Mouse (Mus musculus) sigmoid colon, adult 10 weeks (tissue): ENCODE data around the gene Gsdma2. TPM values are rescaled to one million over a fixed set of nuclear protein-coding genes. Genes with fewer than 3 reads are reported as not detected.

Experiments used
- polyA plus RNA-seq: library from polyadenylated mRNA; stranded (reverse); fragments of 350-450 nt; fragmentation: Illumina TruSeq; extraction: RNeasy Lipid Tissue Mini Kit (QIAGEN cat#74804); gene quantifications from one replicate; pipeline ENCODE4 v1.2.3, GENCODE M21; 2014; ENCODE audit warnings: low read depth, low replicate concordance

The Gsdma2 gene
- not detected for polyA plus RNA-seq

DNA sequence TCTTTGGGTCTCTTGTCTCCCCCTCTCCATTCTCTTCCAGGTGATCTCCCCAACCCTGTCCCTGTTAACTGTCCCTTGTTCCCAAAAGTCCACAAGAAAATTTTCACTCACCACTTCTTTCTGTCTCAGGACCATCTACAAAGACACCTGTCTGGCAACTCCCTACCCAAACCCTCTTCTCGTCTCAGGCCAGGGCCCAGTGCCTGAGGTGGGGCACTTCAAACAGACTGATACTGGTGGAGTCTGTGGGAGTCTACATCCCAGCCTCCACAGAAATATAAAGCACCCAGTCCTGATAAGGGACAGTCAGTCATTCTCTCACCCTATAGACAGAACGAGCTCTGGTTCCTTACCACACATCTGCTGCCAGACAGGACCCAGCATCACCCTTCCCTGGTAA lies at the start of gene Gsdma2:
Gsdma2 (plus strand) TSS at position 301 of the 400 bp plus-strand sequence.

DNA sequence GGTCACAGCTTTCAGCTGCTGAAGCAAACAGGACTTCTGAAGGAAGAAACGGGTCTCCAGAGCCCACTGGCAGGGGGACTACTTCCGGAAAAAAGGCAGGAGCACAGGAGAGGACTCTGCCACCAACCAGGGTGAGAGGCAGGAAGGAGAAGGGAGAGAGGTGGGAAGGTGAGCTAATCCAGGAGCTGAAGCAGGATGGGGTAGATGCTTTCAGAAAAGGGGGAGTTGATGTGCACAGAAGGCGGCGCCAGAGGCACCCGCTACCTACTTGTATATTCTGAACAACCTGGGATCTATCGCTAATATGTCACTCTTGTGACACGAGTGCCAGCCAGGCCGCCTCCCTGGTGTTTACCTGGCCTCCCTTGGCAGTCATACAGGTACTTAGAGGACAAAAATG lies 48.6 kb upstream of the Gsdma2 start, which contains the start of gene Lrrc3c:
Lrrc3c (plus strand) TSS at position 301 of the 400 bp plus-strand sequence.

DNA sequence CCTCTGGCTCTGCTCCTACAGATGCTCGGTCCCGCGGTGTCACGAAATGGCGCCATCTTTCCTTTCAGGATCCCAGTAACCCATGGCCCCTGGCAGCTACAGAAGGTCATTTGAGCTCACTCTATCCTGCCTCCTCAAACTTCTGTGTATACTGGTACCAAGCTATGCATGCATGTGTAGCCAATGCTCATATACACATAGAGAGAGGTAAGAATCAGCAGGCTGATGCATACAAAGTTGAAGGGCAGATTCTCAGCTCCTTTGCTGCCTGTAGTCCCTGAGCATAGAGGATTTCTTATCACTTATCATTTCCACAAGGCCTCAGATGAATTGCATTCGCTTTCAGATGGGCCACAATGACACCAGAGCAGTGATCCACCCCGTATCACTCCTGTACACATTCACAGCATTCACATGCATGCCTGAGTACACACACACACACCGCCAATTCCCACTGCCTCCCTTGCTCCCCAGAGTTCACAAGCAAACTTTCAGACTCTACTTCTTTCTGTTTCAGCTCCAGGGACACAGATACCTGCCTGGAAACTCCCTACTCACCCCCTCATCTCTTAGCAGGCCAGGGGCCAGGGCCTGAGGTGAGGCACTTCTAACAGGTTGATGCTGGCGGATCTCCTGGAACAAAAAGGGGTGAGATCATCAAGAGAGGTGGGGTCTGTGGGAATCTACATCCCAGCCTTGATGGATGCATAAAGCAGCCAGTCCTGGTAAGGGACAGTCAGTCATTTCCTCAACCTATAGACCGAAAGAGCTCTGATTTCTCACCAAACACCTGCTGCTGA lies 20.7 kb upstream of the Gsdma2 start, which contains the start of the genes Gm12355 and Gsdma3:
Gm12355 (minus strand) TSS at position 51 of the 800 bp plus-strand sequence.
Gsdma3 (plus strand) TSS at position 750 of the 800 bp plus-strand sequence.

DNA sequence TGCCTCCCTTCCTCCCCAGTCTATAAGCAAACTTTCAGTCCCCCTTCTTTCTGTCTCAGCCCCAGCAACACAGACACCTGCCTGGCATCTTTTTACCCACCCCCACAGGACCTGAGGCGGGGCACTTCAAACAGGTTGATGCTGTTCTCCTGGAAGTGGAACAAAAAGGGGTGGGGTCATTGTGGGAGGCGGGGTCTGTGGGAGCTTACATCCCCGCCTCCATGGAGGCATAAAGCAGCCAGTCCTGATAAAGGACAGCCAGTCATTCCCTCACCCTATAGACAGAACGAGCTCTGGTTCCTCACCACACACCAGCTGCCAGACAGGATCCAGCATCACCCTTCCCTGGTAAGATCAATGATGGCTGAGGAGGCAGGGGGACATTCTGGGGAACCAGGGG lies 17.5 kb downstream of the Gsdma2 start, which contains the start of gene Gsdma:
Gsdma (plus strand) TSS at position 261 of the 400 bp plus-strand sequence.

DNA sequence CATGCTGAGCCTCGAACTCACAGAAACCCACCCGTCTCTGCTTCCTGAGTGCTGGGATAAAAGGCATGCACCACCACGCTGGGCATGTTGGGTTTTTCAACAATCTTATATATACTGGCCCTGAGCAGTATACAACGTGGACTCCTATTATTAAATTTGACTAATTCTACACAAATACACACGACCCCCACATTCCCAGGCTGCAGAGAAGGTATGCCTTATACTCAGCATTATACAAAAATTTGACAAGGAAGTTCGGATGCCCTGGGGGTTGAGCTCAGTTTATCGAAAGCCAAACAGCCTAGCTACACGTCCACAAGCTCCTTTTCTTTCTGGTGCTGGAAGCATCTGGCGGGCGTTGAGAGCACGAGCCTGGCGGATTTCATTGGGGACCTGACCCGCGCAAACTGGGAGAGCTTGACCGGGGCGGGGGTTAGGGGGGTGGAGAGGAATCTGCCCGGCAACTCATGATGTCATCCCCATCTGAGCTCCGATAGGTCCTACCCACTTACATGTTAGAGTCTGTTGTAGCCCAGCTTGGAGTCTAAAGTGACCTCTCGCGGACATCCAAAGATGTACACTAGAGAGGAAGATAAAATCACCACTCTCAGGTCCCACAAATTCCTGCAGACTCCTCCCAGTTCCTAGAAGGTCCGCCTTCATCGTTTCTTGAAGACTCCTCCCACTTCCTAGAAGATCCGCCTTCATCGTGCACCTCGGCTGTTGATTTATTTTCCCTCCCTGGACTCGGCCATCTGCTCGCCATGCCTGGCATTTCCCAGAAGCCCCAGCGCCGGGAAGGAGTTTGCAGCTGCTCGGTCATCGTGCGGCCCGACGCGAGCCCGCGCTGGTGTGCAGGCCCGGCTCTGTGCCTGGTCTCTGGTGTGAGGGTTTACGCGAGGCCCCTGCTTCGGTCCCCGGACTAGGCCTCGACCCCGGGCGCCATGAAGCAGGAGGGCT lies 35.5 kb downstream of the Gsdma2 start, which contains the start of gene Psmd3:
Psmd3 (plus strand) TSS at position 769 of the 960 bp plus-strand sequence.

DNA sequence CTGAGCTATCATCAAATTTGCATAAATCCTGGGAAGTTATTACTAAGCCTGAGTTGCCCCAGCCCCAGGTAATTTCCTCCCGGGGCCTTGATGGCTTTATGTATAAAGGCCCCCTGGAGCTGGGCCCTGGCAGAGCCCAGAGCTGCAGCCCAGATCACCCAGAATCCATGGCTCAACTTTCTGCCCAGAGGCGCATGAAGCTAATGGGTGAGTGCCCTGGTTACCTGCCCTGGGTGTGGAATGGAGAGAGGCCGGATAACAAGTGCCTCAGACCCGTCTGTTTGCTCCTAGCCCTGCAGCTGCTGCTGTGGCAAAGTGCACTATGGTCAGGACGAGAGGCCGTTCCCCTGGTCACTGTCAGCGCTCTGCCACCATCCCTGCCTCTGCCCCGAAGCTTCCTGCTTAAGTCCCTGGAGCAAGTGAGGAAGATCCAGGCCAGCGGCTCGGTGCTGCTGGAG lies 54.7 kb downstream of the Gsdma2 start, which contains the start of gene Csf3:
Csf3 (plus strand) TSS at position 51 of the 458 bp plus-strand sequence.

Other genes with a start within 250 kb of the Gsdma2 start
- 0.35 TPM for gene Pgap3, start 246.3 kb upstream of the Gsdma2 start, polyA plus RNA-seq
- gene Erbb2, start 234.3 kb upstream of the Gsdma2 start, polyA plus RNA-seq = 5.8 TPM
- gene Mien1, start 207.8 kb upstream of the Gsdma2 start, polyA plus RNA-seq = 57.1 TPM
- 8.2 TPM for gene Grb7, start 200.4 kb upstream of the Gsdma2 start, polyA plus RNA-seq
- gene Ikzf3, start 100.7 kb upstream of the Gsdma2 start, polyA plus RNA-seq = 6.2 TPM
- 0.91 TPM for gene Zpbp2, start 95.7 kb upstream of the Gsdma2 start, polyA plus RNA-seq
- gene Ormdl3, start 59.4 kb upstream of the Gsdma2 start, polyA plus RNA-seq = 2.4 TPM
- not detected for gene Lrrc3c, start 48.5 kb upstream of the Gsdma2 start, polyA plus RNA-seq
- gene Gm12355, start 21.1 kb upstream of the Gsdma2 start, polyA plus RNA-seq = not detected
- gene Gsdma3, start 20.4 kb upstream of the Gsdma2 start, polyA plus RNA-seq = not detected
- gene Gsdma, start 17.6 kb downstream of the Gsdma2 start, polyA plus RNA-seq = 0.60 TPM
- 12.0 TPM for gene Psmd3, start 35.8 kb downstream of the Gsdma2 start, polyA plus RNA-seq
- not detected for gene Csf3, start 54.5 kb downstream of the Gsdma2 start, polyA plus RNA-seq
- 5.0 TPM for gene Med24, start 82.7 kb downstream of the Gsdma2 start, polyA plus RNA-seq
- 5.7 TPM for gene Thra, start 93.9 kb downstream of the Gsdma2 start, polyA plus RNA-seq
- gene Nr1d1, start 128.6 kb downstream of the Gsdma2 start, polyA plus RNA-seq = 3.3 TPM
- gene Msl1, start 148.8 kb downstream of the Gsdma2 start, polyA plus RNA-seq = 95.5 TPM
- 31.6 TPM for gene Casc3, start 158.1 kb downstream of the Gsdma2 start, polyA plus RNA-seq
- gene Rapgefl1, start 190.0 kb downstream of the Gsdma2 start, polyA plus RNA-seq = 33.8 TPM
- 24.1 TPM for gene Wipf2, start 216.9 kb downstream of the Gsdma2 start, polyA plus RNA-seq